Mouse (Mus musculus) c-Kit-positive CD71-negative TER-119-negative erythroid progenitor cells, embryonic 14.5 days (primary cell): Measurements from ENCODE around the gene Zdhhc6.

Source experiments
- DNase-seq: peaks from one replicate; pipeline ENCODE4 v3.0.0-alpha.2; 2013; ENCODE audit warnings: low read depth

Zdhhc6 gene

DNA sequence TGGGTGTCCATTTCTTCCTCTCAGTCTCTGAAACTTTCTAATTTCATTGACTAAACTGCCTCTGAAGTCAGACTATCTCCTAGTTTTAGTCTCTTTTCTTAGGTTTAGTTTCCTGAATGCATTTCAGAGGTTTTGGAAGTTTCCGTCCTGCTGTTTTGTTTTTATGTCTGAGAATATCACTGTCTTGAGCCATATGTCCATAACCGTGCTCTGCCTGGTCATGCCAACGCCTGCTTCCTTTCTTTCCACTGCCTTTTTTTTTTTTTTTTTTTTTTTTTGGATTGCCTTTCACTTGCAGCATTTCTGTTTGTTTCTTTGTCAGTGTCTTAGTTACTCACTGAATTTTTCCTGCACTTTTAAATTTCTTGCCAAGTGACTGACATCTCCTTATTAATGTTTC, 15.3 kb downstream of the Zdhhc6 start:
- DNase-seq, result no peak

GRCm38 (mm10) chr19:55299378-55299777, 16.5 kb downstream of the Zdhhc6 start:
- DNase-seq, result no peak

- DNase-seq, result no peak
These were observed 17.9 kb downstream of the Zdhhc6 start for GRCm38 (mm10) chr19:55297961-55298360.

GRCm38 (mm10) chr19:55297489-55297888, 18.3 kb downstream of the Zdhhc6 start:
- no peak for DNase-seq

DNA sequence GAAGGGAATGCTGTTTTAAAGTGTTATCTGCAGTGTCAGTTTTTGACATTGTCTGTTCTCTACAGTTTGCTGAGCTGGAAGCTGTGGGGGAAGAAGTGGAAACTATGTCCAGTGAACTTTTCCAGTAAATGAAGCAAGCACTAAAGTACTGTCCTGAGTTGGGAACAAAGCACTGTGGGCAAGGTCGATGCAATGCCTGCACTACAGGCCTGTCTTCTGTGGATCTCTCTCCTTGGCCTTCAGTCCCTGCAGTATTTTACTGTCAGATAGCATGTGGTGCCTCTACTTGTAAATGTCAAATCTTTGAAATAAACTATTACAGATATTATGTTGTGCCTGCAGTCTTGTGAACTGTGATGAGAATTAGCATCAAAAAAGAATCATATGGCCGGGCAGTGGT, 19.5 kb downstream of the Zdhhc6 start:
- DNase-seq, result no peak

- DNase-seq, result no peak
These were observed 20.3 kb downstream of the Zdhhc6 start for GRCm38 (mm10) chr19:55295556-55295955.

DNA sequence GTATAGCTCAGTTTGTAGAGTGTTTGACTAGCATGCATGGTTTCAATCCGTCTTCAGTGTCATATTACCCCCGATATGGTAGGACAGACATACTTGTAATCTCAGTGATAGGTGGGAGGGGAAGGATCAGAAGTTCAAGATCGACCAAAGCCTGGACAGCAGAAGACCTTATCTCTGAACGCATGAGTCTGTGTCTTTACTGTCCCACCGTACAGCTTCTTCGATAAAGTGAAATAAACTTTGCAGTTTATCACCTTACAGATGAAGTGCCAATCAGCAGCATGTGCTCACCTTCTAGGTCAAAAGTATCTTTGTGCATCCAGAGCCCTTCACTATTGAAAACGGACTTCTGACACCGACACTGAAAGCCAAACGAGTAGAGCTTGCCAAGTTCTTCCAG, 20.8 kb downstream of the Zdhhc6 start:
- DNase-seq, result no peak

- DNase-seq, result no peak
These were observed 22.7 kb downstream of the Zdhhc6 start for GRCm38 (mm10) chr19:55293175-55293574.

- DNase-seq, result no peak
These were observed 23.5 kb downstream of the Zdhhc6 start for GRCm38 (mm10) chr19:55292210-55292850.

- no peak for DNase-seq
These were observed 25.1 kb downstream of the Zdhhc6 start for GRCm38 (mm10) chr19:55290621-55291270.

GRCm38 (mm10) chr19:55288974-55289373, 26.9 kb downstream of the Zdhhc6 start:
- DNase-seq, result no peak

- no peak for DNase-seq
These were observed 29.8 kb downstream of the Zdhhc6 start for GRCm38 (mm10) chr19:55286034-55286433.

GRCm38 (mm10) chr19:55284093-55284492, 31.7 kb downstream of the Zdhhc6 start:
- peak; percentile 20 for DNase-seq

GRCm38 (mm10) chr19:55276770-55277169, 39.1 kb downstream of the Zdhhc6 start:
- no peak for DNase-seq

GRCm38 (mm10) chr19:55276100-55276499, 39.7 kb downstream of the Zdhhc6 start:
- DNase-seq, result no peak

DNA sequence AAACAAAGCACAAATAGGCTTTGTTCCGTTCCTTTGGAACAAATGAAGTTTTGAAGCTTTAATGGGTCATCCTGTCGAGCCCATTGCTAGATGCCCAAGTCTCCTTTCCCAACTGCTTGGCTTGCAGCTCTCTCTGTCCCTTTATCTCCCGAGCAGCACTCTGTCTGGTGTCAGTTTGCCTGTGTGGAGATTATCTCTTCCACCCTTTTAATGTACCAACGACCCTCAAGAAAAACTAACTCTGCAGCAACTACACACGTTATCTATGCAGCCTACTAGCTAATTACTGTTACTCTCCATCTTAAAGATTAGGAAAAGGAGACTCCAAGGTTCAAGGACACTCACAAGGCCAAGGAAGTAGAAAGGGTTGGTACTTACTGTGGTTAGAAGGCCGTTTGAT, 42.5 kb downstream of the Zdhhc6 start:
- no peak for DNase-seq

DNA sequence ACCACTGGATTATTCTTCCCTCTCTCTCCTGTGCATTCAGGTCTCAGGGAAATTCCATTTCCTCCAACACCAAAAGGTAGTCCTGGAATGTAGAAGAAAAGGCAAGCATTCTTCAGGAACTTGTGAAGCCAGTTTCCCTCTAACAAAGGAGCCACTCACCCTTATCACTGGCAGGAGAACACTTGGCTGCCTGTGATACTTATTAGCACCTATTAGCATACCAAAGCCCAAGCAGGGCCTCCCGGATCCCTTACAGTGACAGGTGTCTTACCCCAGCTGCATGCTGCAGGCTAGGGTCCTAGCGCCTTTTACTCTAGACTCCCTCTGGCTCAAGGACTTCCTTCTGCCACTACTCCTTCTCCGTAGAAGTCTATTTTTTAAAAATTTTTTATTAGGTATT, 44.4 kb downstream of the Zdhhc6 start:
- no peak for DNase-seq

DNA sequence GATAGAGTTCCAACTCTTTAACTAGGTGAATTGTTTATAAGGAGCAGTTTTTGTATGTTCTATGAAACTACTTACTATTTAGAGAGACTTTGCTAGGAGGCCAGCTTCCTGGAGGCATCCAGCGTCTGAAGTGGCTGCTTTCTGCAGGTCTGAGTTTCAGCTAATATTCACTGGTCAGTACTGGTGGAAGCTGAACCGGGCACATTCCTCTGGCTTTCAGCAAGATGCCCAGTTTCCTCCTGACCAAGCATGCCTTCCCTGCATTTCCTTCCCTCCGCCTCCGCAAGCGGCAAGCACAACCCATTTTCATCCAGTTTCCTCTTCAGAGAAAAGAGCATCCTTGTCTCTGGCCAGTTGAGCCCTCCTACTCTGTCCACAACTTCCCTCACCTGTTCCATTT, 46.8 kb downstream of the Zdhhc6 start:
- DNase-seq, result no peak

DNA sequence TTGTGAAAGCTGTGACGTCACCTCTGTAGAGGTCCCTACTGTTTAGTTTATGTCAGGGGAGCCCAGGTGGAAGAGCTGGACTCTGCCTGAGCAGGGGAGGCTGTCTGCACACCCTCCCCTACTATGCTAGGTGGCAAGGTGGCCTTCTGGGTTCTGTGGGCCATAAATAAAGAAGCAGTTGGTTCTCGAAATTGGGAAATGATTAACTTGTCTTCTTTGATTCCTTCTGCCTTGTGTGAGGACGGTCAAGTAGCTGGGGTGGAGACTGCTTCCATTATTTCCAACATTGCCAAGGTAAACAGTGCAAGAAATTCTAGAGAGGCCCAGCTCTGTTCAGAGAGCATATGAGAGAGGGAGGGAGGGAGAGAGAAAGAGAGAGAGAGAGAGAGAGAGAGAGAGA, 47.7 kb downstream of the Zdhhc6 start:
- DNase-seq, result no peak

DNA sequence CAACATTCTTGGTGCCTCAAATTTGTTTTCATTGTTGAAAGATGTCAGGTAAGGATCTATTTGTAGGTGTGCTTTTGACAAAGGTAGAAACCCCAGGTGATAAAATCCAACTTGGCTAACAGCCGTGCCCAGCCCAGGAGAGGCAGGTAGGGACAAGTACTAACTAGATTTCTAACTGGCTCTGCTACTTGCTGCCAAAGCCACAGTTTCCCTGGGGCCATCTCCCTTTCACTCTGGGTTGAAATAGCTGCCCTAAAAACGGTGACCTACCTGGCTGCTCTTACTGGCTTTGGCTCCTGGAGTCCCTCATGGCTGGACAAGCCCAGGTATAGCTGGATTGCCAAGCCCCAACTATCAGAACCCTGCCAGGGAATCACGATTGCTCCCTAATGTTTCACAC, 49.0 kb downstream of the Zdhhc6 start:
- no peak for DNase-seq

DNA sequence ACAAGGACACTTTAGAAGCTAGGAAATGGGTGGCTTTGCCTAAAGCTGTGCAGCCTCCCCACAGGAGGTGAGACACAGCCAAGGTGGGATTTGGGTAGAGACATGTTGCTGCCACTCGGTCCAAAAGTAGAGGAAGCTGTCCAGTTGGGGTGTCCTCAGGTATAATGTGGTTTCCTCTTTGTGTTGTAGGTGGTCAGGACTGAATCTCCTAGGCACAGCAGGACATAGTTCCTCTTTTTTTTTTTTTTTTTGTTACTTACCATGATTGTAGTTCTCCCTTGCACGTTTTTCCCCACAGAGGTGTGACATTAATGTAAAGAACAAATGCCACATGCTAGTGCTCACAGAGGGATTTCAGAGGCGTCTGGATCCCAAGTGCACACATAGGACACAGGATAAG, 50.6 kb downstream of the Zdhhc6 start:
- no peak for DNase-seq

DNA sequence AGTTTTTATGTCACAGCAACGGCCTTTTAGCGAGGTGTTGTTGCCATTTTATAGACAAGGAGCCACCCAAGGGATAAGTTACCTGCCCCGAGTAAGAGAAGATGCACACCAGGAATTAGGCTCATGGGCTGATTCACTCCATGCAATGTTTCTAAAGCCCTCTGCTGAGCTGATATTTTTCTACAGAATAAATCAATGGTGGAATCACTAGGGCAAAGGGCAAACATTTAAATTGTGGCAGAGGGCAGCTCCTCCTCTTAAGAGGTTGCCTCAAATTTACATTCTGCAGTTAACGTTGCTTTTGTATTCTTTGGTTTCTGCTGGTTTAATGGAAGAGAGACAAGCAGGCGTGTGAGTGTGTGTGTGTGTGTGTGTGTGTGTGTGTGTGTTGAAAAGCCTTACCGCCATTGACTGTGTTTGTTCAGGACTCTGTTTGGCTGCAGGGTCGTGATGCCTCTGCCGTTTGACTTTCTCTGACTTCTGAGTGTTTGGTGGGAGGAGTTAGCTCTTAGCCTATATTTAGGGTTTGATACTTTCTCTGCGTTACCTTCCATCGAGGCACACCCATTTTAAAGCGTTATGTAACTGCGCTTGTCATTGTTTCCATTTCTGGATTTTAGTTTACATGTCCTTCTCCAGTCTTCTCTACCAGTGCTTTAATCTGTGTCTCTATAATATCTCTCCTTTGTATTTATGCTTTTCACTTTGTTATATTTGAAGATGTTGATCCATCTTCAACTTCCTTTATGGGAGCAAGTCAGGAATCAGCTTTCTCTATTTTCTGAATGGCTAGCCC, 55.2 kb downstream of the Zdhhc6 start:
- no peak for DNase-seq

DNA sequence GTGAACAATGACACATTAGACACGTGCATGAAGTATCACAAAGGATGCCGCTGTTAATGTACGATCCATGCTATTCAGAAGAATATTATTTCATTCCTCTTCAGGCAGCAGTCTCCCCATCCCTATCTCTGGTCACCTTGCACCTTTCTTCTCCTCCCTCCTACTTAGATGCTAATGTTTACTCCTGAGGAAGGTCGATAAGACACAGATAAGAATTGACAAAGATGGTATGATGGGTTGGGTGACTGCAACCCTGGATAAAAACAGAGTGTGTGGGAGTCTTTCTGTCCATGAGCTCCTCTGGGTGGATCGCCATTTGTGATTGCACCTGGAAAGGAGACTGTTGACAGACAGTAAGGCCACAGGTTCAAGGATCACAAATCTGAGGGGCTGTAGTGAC, 57.3 kb downstream of the Zdhhc6 start:
- DNase-seq, result no peak
